Mouse (Mus musculus): ENCODE measurements around the gene Gm49394. TPM values are rescaled to one million over a fixed set of nuclear protein-coding genes. Genes with fewer than 3 reads are reported as not detected.

Gene Gm49394
- not detected in 2 replicates for polyA plus RNA-seq (2015; fragmentation: Nextera tagmentation; extraction: Ambion mirVana)

DNA sequence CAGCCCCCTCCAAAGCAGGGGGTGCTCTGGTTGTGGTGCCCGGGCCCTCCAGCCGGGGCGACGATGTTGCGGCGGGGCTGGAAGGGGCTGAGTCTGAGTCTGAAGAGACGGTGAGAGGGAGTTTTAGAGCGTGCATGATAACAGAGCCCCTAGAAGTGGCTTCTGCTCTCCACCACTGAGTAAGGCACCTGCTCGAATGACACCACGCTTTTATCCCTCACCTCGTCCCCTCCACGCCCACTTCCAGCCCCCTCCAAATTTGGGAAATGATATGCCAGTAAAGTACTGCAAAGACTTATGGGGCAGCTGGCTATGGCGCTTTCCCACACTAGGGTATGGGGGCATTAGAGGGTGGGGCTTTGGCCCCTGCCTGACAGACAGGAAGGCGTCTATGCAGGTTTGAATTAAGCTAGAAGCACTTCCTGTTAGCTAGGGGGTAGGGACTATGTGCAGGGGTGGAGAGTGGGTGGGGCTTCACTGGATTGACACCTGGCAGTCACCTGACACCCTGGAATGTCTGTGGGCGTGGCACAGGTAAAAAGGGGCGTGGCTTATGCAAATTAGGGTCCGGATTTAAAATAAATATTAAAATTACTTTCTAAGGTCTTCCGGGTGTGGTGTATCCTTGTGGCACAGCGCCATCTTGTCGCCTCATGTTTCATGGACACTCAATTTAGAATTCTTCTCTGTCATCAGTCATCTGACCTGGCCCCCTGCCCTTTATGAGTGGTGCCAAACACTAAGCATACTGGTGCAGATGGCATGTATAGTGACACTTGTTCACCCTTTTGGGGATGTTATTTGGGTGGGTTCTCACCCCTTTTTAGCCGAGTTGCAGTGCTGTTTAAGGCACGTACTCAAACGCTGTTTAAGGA lies at the start of gene Gm49394:
TSS of gene Gm49394 (minus strand) at position 192 of the 875 bp plus-strand sequence.

DNA sequence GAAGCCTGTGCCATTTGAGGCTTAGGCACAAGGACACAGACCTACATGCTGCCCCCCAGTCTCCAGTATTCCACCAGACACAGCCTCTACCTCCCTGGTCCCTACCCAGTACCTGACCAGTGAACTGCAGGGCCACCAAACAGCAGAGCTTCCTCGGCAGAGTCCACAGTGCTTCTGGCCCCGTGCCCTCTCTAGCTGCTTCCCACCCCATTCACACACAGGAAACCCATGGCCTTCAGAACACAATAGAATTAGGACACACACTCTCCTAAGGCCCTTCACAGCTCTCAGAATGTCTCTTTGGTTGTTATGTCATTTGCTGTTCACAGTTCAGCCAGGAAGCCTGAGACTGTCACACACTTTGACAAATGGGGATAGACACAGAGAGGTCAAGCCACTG lies 3.1 kb downstream of the Gm49394 start, which contains the start of gene Igf2:
TSS of gene Igf2 (minus strand) at position 158 of the 400 bp plus-strand sequence.

MicroRNAs encoded within 50 kb of the gene (microRNA counts, 519-probe panel; counts per million panel counts)
- microRNA mmu-miR-483 = 88.3 counts per million

Other genes with a start within 250 kb of the Gm49394 start
- 0.39 and 0.79 TPM in 2 replicates for gene Syt8, start 235.1 kb downstream of the Gm49394 start, polyA plus RNA-seq (2015; fragmentation: Nextera tagmentation; extraction: Ambion mirVana)
- 4.7 and 8.0 TPM in 2 replicates for gene Tnni2, start 228.1 kb downstream of the Gm49394 start, polyA plus RNA-seq (2015; fragmentation: Nextera tagmentation; extraction: Ambion mirVana)
- 82.2 and 114 TPM in 2 replicates for gene Lsp1, start 209.1 kb downstream of the Gm49394 start, polyA plus RNA-seq (2015; fragmentation: Nextera tagmentation; extraction: Ambion mirVana)
- gene Tnnt3, start 171.1 kb downstream of the Gm49394 start, polyA plus RNA-seq (2015; fragmentation: Nextera tagmentation; extraction: Ambion mirVana) = 0.48 and 1.4 TPM in 2 replicates
- gene Mrpl23, start 137.3 kb downstream of the Gm49394 start, polyA plus RNA-seq (2015; fragmentation: Nextera tagmentation; extraction: Ambion mirVana) = 9.6 and 10.9 TPM in 2 replicates
- 80.4 and 99.5 TPM in 2 replicates for gene Igf2, start 3.1 kb downstream of the Gm49394 start, polyA plus RNA-seq (2015; fragmentation: Nextera tagmentation; extraction: Ambion mirVana)
- 12.1 and 24.0 TPM in 2 replicates for gene Ins2, start 73.4 kb upstream of the Gm49394 start, polyA plus RNA-seq (2015; fragmentation: Nextera tagmentation; extraction: Ambion mirVana)

Measured in spleen, postnatal 0 days (tissue).